Mouse (Mus musculus) midbrain, embryonic 12.5 days (tissue): ENCODE data around the gene Rubcnl. TPM values are rescaled to one million over a fixed set of nuclear protein-coding genes. Genes with fewer than 3 reads are reported as not detected.

Experiments
- polyA plus RNA-seq: library from polyadenylated mRNA; unstranded; fragments of >200 nt; fragmentation: Nextera tagmentation; extraction: Ambion mirVana; gene quantifications from 2 replicates; pipeline ENCODE4 v1.2.1, GENCODE M21; 2016

The Rubcnl gene
- polyA plus RNA-seq, 1 experiment from 2014 or later = 0.22 TPM

Other genes with a start within 250 kb of the Rubcnl start
- gene Lrch1, start 68.2 kb upstream of the Rubcnl start, polyA plus RNA-seq = 8.2 and 9.2 TPM in 2 replicates
- gene Lrrc63, start 114.9 kb downstream of the Rubcnl start, polyA plus RNA-seq = 0.14 and 0.15 TPM in 2 replicates
- gene Lcp1, start 115.1 kb downstream of the Rubcnl start, polyA plus RNA-seq = 22.6 and 23.6 TPM in 2 replicates
- not detected in 2 replicates for gene Cpb2, start 226.3 kb downstream of the Rubcnl start, polyA plus RNA-seq